Mouse (Mus musculus) E14TG2a.4 (cell line): ENCODE results near the gene Tomm22.

ENCODE experiments used
- H3K27me3 ChIP-seq: 2 replicates; pipeline ENCODE4 v1.6.1; 2014; ENCODE audit warnings: low read length, control low read depth; ENCODE audit not compliant: insufficient read depth
- H3K36me3 ChIP-seq: 2 replicates; pipeline ENCODE4 v1.6.1; 2014; ENCODE audit warnings: low read length, control low read depth; ENCODE audit not compliant: insufficient read depth
- H3K4me1 ChIP-seq: replicated peaks from 2 replicates; pipeline ENCODE4 v1.6.1; 2014; ENCODE audit warnings: low read depth, low read length, control low read depth
- H3K4me3 ChIP-seq: replicated peaks from 2 replicates; pipeline ENCODE4 v1.5.1; 2014; ENCODE audit warnings: mild to moderate bottlenecking, low read length
- H3K9me3 ChIP-seq: 2 replicates; pipeline ENCODE4 v1.6.1; 2014; ENCODE audit warnings: low read length, control low read depth
- CTCF ChIP-seq: conservative IDR thresholded peaks from 2 replicates; pipeline ENCODE4 v1.5.1; 2014; ENCODE audit warnings: low read length
- NANOG ChIP-seq: IDR thresholded peaks from 2 replicates; pipeline ENCODE4 v1.6.1; 2014; ENCODE audit warnings: borderline replicate concordance, low read length, mixed read lengths
- POU5F1 ChIP-seq: IDR thresholded peaks from 2 replicates; pipeline ENCODE4 v1.6.1; 2014; ENCODE audit warnings: low read length, borderline replicate concordance

Tomm22 gene

GRCm38 (mm10) chr15:79696508-79696907 is 25.8 kb downstream of the Tomm22 start:
- no peak for TF ChIP-seq POU5F1
- peaks cover 64% of the 10 kb centered on the region for H3K4me1 ChIP-seq
- H3K27me3 ChIP-seq, result no peaks in the 10 kb centered on the region
- H3K9me3 ChIP-seq, result no peaks in the 10 kb centered on the region
- no peak overlapping the region; the same call in 1 of the 2 replicates for H3K4me3 ChIP-seq
- peaks cover 55% of the 10 kb centered on the region for H3K36me3 ChIP-seq

DNA sequence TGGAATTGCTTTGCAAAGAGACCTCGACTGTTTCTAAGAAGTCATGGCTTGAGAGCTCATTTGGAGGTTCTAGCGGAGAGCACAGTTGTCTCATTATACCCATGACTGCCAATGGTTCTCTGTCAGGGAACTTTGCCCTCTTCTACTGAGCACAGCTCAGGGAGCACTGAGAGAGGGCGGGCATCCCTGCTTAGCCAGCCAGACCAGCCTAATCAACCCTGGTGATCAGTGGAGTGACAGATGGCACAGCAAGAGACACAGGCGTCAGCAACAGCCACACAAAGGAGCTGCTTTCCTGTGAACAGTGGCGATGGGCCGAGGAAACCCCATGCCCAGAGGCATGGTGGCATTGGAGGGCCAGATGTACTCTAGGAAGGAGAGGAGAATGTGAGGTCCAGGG is 26.4 kb downstream of the Tomm22 start:
- no peaks in the 10 kb centered on the region for H3K9me3 ChIP-seq
- no peaks in the 10 kb centered on the region for H3K27me3 ChIP-seq
- H3K4me1 ChIP-seq, result peaks cover 59% of the 10 kb centered on the region
- peak overlapping the region; percentile 18 for H3K4me3 ChIP-seq
- TF ChIP-seq POU5F1 (no peak), NANOG (no peak), CTCF (no peak)
- peaks cover 55% of the 10 kb centered on the region for H3K36me3 ChIP-seq

DNA sequence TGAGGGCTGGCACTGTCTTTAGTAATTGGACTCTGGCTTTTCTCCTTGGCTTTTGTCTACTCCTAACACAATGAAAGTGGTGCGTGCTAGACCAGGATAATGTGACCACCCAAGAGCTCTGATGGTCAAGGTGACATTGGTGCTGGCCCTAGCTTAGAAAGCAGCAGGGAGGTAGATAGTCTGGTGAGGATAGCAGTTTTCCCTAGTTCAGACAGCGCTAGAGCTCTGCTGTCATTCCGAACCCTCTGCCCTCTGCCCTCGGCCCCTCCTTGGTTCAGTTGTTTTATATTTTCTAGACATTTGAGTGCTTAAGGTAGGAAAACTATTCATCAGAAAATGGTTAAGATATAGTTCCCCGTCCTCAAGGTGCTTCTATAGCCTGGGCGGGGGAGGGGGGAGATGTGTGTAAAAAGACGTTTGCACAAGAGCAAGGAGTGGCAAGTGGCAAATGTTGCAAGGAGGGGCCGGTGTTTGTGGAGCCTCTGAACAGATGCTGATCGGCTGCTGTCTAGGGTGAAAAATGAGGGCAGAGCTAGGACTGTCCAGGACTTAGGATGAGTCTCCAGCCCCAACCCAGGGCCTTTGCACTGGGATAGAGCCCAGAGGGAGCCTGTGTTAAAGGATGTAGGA is 27.0 kb downstream of the Tomm22 start:
- Histone ChIP-seq H3K9me3 (no peaks in the 10 kb centered on the region), H3K36me3 (peaks cover 52% of the 10 kb centered on the region), H3K4me1 (peaks cover 52% of the 10 kb centered on the region), H3K27me3 (no peaks in the 10 kb centered on the region), H3K4me3 (peak overlapping the region; percentile 18)
- no peak for TF ChIP-seq NANOG
- no peak for TF ChIP-seq POU5F1
- TF ChIP-seq CTCF, result no peak

GRCm38 (mm10) chr15:79706603-79707214 is 36.0 kb downstream of the Tomm22 start:
- H3K9me3 ChIP-seq, result no peaks in the 10 kb centered on the region
- TF ChIP-seq CTCF, result no peak
- TF ChIP-seq NANOG, result no peak
- TF ChIP-seq POU5F1, result no peak
- H3K36me3 ChIP-seq, result peaks cover 57% of the 10 kb centered on the region

DNA sequence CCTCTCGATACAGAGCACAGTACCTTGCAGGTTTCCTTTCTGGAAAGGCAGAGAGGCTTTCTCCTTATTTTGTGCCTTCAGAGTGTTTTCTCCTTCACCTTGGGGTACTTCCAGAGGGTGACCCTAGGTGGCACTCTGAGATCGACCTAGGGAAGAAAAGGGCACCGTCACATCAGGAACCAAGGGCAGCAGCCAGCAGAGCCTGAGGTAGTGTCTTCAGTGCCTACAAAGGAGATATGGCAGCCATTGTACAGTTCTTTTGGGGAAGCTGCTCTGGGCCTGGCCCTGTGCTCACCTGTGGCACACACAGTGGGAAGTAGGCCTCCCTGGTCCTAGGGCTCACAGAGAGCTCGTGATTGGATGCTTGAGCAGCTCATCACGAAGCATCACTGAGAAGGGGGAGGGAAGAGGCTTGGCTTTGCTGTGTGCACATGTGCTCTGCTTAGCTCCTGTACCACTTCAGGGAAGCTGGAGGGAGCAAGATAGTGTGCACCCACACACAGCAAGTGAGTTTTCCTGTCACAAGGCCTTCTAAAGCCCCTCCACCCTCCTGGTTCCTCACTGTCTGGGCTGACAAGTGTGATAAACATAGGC is 37.7 kb downstream of the Tomm22 start:
- Histone ChIP-seq H3K9me3 (no peaks in the 10 kb centered on the region), H3K36me3 (peaks cover 73% of the 10 kb centered on the region), H3K4me1 (peaks cover 33% of the 10 kb centered on the region), H3K27me3 (no peaks in the 10 kb centered on the region), H3K4me3 (no peak overlapping the region)
- TF ChIP-seq CTCF (peak; percentile 33), POU5F1 (no peak), NANOG (no peak)

More at GRCm38 (mm10) chr15:79706603-79707214, 36.0 kb downstream of the Tomm22 start:
- H3K27me3 ChIP-seq, result no peaks in the 10 kb centered on the region
- peaks cover 30% of the 10 kb centered on the region for H3K4me1 ChIP-seq
- H3K4me3 ChIP-seq, result no peak overlapping the region

DNA sequence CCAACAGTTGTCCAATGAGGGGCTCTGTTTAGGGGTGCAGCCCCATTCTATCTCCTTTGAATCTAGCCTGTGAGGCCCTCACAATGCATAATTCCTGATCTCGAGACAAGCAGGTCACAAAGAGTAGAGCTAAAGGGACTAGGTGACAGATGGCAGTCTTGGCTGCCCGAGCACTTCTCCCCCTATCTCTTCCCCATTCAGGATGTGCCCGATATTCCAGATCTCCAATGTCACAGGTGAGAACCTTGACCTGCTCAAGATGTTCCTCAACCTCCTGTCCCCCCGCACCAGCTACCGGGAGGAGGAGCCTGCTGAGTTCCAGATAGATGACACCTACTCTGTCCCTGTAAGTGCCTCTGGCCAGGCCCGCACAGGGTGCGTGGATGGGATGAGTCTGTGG is 45.0 kb downstream of the Tomm22 start:
- no peaks in the 10 kb centered on the region for H3K9me3 ChIP-seq
- peaks cover 100% of the 10 kb centered on the region for H3K36me3 ChIP-seq
- TF ChIP-seq CTCF, result no peak
- TF ChIP-seq NANOG, result no peak
- TF ChIP-seq POU5F1, result no peak
- no peaks in the 10 kb centered on the region for H3K27me3 ChIP-seq
- no peak overlapping the region for H3K4me3 ChIP-seq
- H3K4me1 ChIP-seq, result peaks cover 36% of the 10 kb centered on the region

DNA sequence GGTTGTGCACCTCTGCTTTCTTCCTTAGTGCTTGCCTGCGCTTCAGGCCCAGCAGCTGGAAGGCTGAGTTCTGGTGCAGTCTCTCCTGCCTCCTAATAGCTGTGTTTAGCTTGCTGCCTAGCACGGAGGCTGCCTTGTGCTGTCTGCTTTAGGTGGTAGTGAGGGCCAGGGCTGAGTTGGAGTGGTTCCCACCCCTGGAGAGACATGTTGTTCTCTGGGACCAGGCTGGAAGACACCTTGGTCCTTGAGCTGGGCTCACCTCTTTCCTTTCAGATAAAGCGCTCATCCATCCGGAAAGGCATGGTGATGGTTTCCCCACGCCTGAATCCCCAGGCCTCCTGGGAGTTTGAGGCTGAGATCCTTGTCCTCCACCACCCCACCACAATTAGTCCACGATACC is 46.0 kb downstream of the Tomm22 start:
- TF ChIP-seq POU5F1 (no peak), NANOG (no peak), CTCF (no peak)
- peaks cover 42% of the 10 kb centered on the region for H3K4me1 ChIP-seq
- no peaks in the 10 kb centered on the region for H3K9me3 ChIP-seq
- H3K36me3 ChIP-seq, result peaks cover 99% of the 10 kb centered on the region
- H3K27me3 ChIP-seq, result no peaks in the 10 kb centered on the region
- no peak overlapping the region for H3K4me3 ChIP-seq

- Histone ChIP-seq H3K4me3 (no peak overlapping the region), H3K9me3 (no peaks in the 10 kb centered on the region), H3K27me3 (no peaks in the 10 kb centered on the region), H3K4me1 (peaks cover 26% of the 10 kb centered on the region), H3K36me3 (peaks cover 87% of the 10 kb centered on the region)
- TF ChIP-seq CTCF (no peak), NANOG (no peak), POU5F1 (no peak)
Measured at GRCm38 (mm10) chr15:79720267-79720666, 49.6 kb downstream of the Tomm22 start.
